Mouse (Mus musculus): Measurements from ENCODE around the gene Insl5. TPM values are rescaled to one million over a fixed set of nuclear protein-coding genes. Genes with fewer than 3 reads are reported as not detected.

The Insl5 gene
- polyA plus RNA-seq, 1 experiment, result 2.3 TPM

DNA sequence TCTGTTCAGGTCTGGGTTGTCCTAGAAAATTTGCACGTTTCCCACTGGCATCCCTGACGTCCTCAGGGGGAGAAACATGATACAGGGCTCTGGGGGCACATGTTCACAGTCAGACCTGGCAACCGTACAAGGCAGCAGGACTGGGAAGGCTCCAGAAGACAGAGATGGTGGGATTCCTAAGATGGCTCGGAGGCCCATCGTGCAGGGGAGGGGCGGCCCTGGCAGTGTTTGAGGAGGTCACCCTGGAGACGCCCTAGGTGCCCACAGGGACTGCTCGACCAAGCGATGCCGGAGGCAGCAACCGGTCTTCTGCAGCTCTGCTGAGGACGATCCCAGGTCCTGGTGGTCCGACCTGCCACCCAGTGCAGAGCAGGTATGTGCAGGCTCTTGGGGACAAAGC, 48.2 kb downstream of the Insl5 start, which contains the start of gene Tctex1d1:
Tctex1d1 (plus strand) TSS at position 167 of the 400 bp plus-strand sequence.
- DNase-seq, result peak; percentile 9 to 23
- no peaks in the 10 kb centered on the region; the same call in 1 of the 2 replicates for H3K27me3 ChIP-seq (ENCODE audit: control insufficient read depth, insufficient read depth, low read length)
- TF ChIP-seq POLR2A (IDR thresholded peaks at IDR 0.05; ENCODE audit: borderline replicate concordance, insufficient read depth, low read length), result no peak
- TF ChIP-seq CTCF (IDR thresholded peaks at IDR 0.05; ENCODE audit: borderline replicate concordance, insufficient read depth, low read depth, low read length), result no peak
- H3K4me1 ChIP-seq (ENCODE audit: control insufficient read depth, insufficient read depth, low read length), result peaks cover 4% of the 10 kb centered on the region; the same call in 1 of the 2 replicates
- H3K4me3 ChIP-seq (replicated peaks; ENCODE audit: insufficient read depth, low read depth, low read length), result peak within 1 kb of the TSS; percentile 53
- H3K27ac ChIP-seq (ENCODE audit: insufficient read depth, low read length), result no peak within 1 kb of the TSS
- under 1% methylated on average over 13 of the region's 13 CpGs for WGBS

DNA sequence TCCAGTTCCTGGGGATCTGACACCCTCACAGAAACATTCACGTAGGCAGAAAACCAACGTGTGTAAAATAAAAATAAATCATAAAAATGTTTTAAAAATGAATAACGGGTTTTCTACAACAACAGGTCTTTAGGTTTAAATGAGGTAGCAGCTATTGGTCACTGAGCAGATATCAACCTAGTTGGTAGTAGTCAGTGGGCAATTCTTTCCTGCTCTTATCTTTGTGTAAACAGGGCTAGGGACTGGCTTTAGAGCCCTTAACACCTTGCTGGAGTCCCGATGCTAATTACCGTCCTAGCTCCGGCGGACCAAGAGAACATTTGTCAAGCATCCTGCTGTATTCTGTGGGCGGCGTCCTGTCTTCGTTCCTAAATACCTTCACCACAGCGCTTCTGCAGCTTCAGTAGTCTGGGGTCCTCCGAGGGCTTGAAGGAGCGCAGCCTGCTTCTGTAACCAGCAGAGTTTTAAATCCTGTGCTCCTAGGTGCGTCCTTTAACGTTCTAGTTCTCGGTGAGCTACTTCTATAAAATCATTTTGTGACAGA, 48.8 kb downstream of the Insl5 start:
- no peak overlapping the region for H3K4me3 ChIP-seq (replicated peaks; ENCODE audit: insufficient read depth, low read depth, low read length)
- DNase-seq, result no peak

DNA sequence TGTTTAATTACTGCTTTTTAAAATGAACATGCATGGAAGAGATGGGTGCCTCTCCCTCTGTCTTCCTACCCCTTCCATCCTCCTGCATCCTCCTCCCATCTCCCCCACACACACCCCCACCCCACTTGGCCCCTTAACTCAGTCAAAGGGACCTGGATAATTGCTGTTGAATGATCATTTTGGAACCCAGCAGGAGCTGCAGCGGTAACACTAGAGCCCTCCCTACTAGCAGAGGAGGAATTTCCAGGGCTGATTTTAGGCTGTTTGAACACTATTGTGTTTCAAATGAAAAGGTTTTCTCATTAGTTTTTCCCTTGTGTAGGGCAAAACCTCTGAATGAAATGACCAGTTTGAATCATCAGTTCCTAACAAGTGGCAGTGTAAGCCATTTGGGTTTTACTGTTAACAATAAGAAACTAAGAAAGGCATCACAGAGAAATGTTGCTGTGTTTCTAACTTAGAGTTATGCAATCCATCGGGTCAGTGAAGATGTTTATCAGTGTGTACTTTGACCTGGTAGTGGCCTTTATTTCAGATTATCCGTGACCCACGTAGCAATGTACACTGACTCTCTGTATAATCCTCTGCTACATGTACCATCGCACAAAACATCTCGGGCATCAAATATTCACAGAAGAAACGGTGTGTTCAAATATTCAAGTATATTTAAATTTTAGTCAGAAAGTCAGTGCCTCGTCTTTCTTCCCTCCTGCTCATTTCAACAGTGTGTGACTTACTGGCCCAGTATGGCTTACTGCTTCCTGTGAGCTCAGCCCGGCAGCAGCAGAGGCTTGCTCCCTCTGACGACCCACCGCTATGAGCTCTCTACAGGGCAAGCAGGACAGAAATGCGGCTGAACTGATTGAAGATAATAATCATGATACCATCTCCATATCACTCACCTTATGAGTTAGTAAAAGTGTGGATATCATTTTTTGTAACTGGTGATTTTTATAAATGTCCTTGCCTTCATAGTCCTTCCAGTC, 50.1 kb downstream of the Insl5 start:
- H3K27ac ChIP-seq (ENCODE audit: insufficient read depth, low read length), result no peak overlapping the region
- no peak for DNase-seq
- 67% methylated on average over 12 of the region's 12 CpGs for WGBS
- no peak for TF ChIP-seq CTCF (IDR thresholded peaks at IDR 0.05; ENCODE audit: borderline replicate concordance, insufficient read depth, low read depth, low read length)
- TF ChIP-seq POLR2A (IDR thresholded peaks at IDR 0.05; ENCODE audit: borderline replicate concordance, insufficient read depth, low read length), result no peak
- no peaks in the 10 kb centered on the region; the same call in 1 of the 2 replicates for H3K27me3 ChIP-seq (ENCODE audit: control insufficient read depth, insufficient read depth, low read length)
- H3K4me3 ChIP-seq (replicated peaks; ENCODE audit: insufficient read depth, low read depth, low read length), result no peak overlapping the region
- peaks cover 4% of the 10 kb centered on the region; the same call in 1 of the 2 replicates for H3K4me1 ChIP-seq (ENCODE audit: control insufficient read depth, insufficient read depth, low read length)

More for the DNA sequence above, 48.8 kb downstream of the Insl5 start:
- Histone ChIP-seq H3K27me3 (ENCODE audit: control insufficient read depth, insufficient read depth, low read length) (no peaks in the 10 kb centered on the region; the same call in 1 of the 2 replicates), H3K27ac (ENCODE audit: insufficient read depth, low read length) (no peak overlapping the region), H3K4me1 (ENCODE audit: control insufficient read depth, insufficient read depth, low read length) (peaks cover 4% of the 10 kb centered on the region; the same call in 1 of the 2 replicates)
- 15% methylated on average over 16 of the region's 16 CpGs for WGBS
- TF ChIP-seq CTCF (IDR thresholded peaks at IDR 0.05; ENCODE audit: borderline replicate concordance, insufficient read depth, low read depth, low read length), result no peak
- TF ChIP-seq POLR2A (IDR thresholded peaks at IDR 0.05; ENCODE audit: borderline replicate concordance, insufficient read depth, low read length), result no peak

DNA sequence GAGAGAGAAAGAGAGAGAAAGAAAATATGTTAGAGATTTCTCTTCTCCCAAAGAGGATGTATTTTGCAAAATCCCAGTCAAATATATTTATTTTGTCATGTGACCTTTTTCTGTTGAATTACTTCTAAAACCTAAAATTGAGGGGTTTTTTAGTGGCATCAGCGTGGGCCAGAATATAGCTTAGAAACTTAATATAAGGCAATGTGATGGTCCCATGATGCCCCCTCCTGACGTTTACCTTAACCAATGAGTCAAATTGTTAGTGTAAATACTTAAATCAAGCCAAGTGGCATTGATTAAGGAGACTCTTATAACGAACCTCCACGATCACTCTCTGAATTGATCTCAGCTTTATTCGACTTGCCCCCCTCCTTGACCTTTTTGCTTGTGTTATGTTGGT, 52.5 kb downstream of the Insl5 start:
- 73% methylated on average over 5 of the region's 5 CpGs for WGBS
- H3K4me1 ChIP-seq (ENCODE audit: control insufficient read depth, insufficient read depth, low read length), result peaks cover 4% of the 10 kb centered on the region; the same call in 1 of the 2 replicates
- H3K27ac ChIP-seq (ENCODE audit: insufficient read depth, low read length), result no peak overlapping the region
- no peaks in the 10 kb centered on the region for H3K27me3 ChIP-seq (ENCODE audit: control insufficient read depth, insufficient read depth, low read length)
- no peak for DNase-seq
- no peak for TF ChIP-seq POLR2A (IDR thresholded peaks at IDR 0.05; ENCODE audit: borderline replicate concordance, insufficient read depth, low read length)
- no peak for TF ChIP-seq CTCF (IDR thresholded peaks at IDR 0.05; ENCODE audit: borderline replicate concordance, insufficient read depth, low read depth, low read length)
- H3K4me3 ChIP-seq (replicated peaks; ENCODE audit: insufficient read depth, low read depth, low read length), result no peak overlapping the region

DNA sequence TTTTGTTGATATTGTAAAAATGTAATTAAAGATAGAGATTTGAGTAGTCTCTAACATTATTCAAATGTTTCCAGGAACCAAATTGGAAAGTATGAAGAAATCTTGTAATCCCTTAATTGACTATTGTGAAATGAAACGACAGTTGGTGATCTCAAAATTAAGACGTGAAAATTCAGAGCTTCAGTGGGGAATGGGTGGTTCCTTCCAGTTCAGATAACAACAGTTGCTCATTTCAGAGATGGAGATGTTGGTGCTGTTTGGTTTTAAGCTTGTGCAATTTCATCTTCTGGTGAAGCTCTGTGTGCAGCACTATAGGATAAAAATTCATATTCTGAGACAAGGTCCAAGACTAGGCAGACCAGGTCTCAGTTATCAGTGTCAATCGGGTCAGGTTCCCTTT, 54.6 kb downstream of the Insl5 start:
- Histone ChIP-seq H3K4me3 (replicated peaks; ENCODE audit: insufficient read depth, low read depth, low read length) (no peak overlapping the region), H3K4me1 (ENCODE audit: control insufficient read depth, insufficient read depth, low read length) (no peaks in the 10 kb centered on the region), H3K27me3 (ENCODE audit: control insufficient read depth, insufficient read depth, low read length) (no peaks in the 10 kb centered on the region), H3K27ac (ENCODE audit: insufficient read depth, low read length) (no peak overlapping the region)
- DNase-seq, result no peak
- WGBS, result 63% methylated on average over 3 of the region's 3 CpGs
- TF ChIP-seq POLR2A (IDR thresholded peaks at IDR 0.05; ENCODE audit: borderline replicate concordance, insufficient read depth, low read length), result no peak
- TF ChIP-seq CTCF (IDR thresholded peaks at IDR 0.05; ENCODE audit: borderline replicate concordance, insufficient read depth, low read depth, low read length), result no peak

DNA sequence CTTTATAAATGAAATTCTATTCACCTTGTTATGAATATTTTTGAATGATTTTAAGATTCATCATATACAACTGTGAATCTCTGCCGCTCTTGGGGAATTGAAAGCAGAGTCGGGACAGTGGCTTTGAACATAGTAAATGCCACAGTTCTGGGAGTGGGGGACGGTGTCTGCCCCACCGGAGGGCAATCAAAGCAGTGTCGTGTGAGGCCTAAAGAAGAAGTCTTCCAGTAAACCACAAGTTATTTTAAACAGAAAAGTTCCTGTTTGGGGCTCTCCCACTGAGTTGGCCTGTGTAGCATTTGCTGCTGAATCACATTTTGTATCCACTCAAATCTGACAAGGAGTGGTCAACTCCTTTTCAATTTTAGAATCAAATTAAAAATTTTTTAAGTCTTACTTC, 55.5 kb downstream of the Insl5 start:
- 76% methylated on average over 5 of the region's 5 CpGs for WGBS
- Histone ChIP-seq H3K4me3 (replicated peaks; ENCODE audit: insufficient read depth, low read depth, low read length) (no peak overlapping the region), H3K4me1 (ENCODE audit: control insufficient read depth, insufficient read depth, low read length) (no peaks in the 10 kb centered on the region), H3K27ac (ENCODE audit: insufficient read depth, low read length) (no peak overlapping the region), H3K27me3 (ENCODE audit: control insufficient read depth, insufficient read depth, low read length) (no peaks in the 10 kb centered on the region)
- TF ChIP-seq POLR2A (IDR thresholded peaks at IDR 0.05; ENCODE audit: borderline replicate concordance, insufficient read depth, low read length), result no peak
- no peak for TF ChIP-seq CTCF (IDR thresholded peaks at IDR 0.05; ENCODE audit: borderline replicate concordance, insufficient read depth, low read depth, low read length)
- DNase-seq, result no peak

DNA sequence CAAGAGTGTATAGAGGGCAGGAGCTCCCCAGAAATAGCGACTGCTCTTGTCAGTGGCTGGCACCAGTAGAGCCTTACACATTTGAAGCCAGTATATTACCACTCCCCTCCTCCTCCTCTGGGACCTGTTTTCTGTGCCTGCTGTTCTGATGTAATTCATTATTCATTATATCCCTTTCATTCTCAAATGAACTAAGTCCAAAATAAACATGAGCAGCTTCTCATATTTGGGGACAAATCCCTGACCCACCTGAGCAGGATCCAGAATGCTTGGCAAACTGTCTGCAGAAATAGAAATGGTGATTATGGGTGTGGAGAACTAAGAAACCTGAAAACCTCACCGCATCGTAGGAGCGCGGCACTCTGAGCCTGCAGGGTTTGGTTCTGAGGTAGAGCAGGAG, 57.0 kb downstream of the Insl5 start:
- Histone ChIP-seq H3K4me1 (ENCODE audit: control insufficient read depth, insufficient read depth, low read length) (no peaks in the 10 kb centered on the region), H3K27me3 (ENCODE audit: control insufficient read depth, insufficient read depth, low read length) (no peaks in the 10 kb centered on the region), H3K27ac (ENCODE audit: insufficient read depth, low read length) (no peak overlapping the region), H3K4me3 (replicated peaks; ENCODE audit: insufficient read depth, low read depth, low read length) (no peak overlapping the region)
- no peak for TF ChIP-seq POLR2A (IDR thresholded peaks at IDR 0.05; ENCODE audit: borderline replicate concordance, insufficient read depth, low read length)
- no peak for DNase-seq
- WGBS, result 86% methylated on average over 5 of the region's 5 CpGs

Other genes starting within 250 kb of the Insl5 start
- 0.34 and 0.43 TPM in 2 replicates for gene Tctex1d1, start 48.2 kb downstream of the Insl5 start, polyA plus RNA-seq (2012; rRNA removed)
- gene Mier1, start 87.5 kb upstream of the Insl5 start, polyA plus RNA-seq (2012; rRNA removed), result 24.8 and 25.6 TPM in 2 replicates
- gene Wdr78, start 87.7 kb upstream of the Insl5 start, polyA plus RNA-seq (2012; rRNA removed), result 4.1 and 5.3 TPM in 2 replicates
- gene Slc35d1, start 188.3 kb upstream of the Insl5 start, polyA plus RNA-seq (2012; rRNA removed), result 8.7 and 9.4 TPM in 2 replicates

Measured in cerebellum, adult 2 months (tissue).